Mouse (Mus musculus) hindbrain, embryonic 16.5 days (tissue): Measurements from ENCODE around the gene Ube2l3. TPM values are rescaled to one million over a fixed set of nuclear protein-coding genes. Genes with fewer than 3 reads are reported as not detected.

Experiments
- ATAC-seq: fragments of 200-750 bp; cut with Nextera tagmentation; 2 replicates; pipeline ENCODE4 v1.8.0; 2017; ENCODE audit warnings: moderate TSS enrichment, moderate library complexity
- H3K27ac ChIP-seq: fragments of 300-500 bp; sonication (generic); 2 replicates; pipeline ENCODE4 v1.5.1; 2014; ENCODE audit warnings: low read depth, mild to moderate bottlenecking, control low read depth, low read length, moderate library complexity
- H3K27me3 ChIP-seq: fragments of 300-500 bp; sonication (generic); replicated peaks from 2 replicates; pipeline ENCODE4 v1.6.1; 2014; ENCODE audit warnings: low read length; ENCODE audit not compliant: control insufficient read depth, insufficient read depth
- H3K36me3 ChIP-seq: fragments of 300-500 bp; sonication (generic); 2 replicates; pipeline ENCODE4 v1.6.1; 2014; ENCODE audit warnings: mild to moderate bottlenecking, low read length, moderate library complexity, mixed read lengths; ENCODE audit not compliant: control insufficient read depth, insufficient read depth
- H3K4me1 ChIP-seq: fragments of 300-500 bp; sonication (generic); 2 replicates; pipeline ENCODE4 v1.6.1; 2014; ENCODE audit warnings: low read depth, low read length; ENCODE audit not compliant: control insufficient read depth, insufficient read depth
- H3K4me2 ChIP-seq: fragments of 300-500 bp; sonication (generic); 2 replicates; pipeline ENCODE4 v1.6.1; 2014; ENCODE audit warnings: mild to moderate bottlenecking, low read length, control low read depth, moderate library complexity
- H3K4me3 ChIP-seq: fragments of 300-500 bp; sonication (generic); 2 replicates; pipeline ENCODE4 v1.5.1; 2014; ENCODE audit warnings: mild to moderate bottlenecking, low read length, control low read depth, moderate library complexity
- H3K9ac ChIP-seq: fragments of 300-500 bp; sonication (generic); 2 replicates; pipeline ENCODE4 v1.6.1; 2014; ENCODE audit warnings: low read depth, mild to moderate bottlenecking, control low read depth, low read length, moderate library complexity
- H3K9me3 ChIP-seq: fragments of 300-500 bp; sonication (generic); 2 replicates; pipeline ENCODE4 v1.6.1; 2014; ENCODE audit warnings: mild to moderate bottlenecking, low read length, moderate library complexity; ENCODE audit not compliant: control insufficient read depth
- WGBS: fragments of 180-500 bp; shearing (Covaris S2); extraction: QIAGEN DNeasy Blood & Tissue Kit; methylation state at CpG from one replicate; pipeline ENCODE4 v1.1.7; 2014; 5-methylcytosine and 5-hydroxymethylcytosine counted together
- polyA plus RNA-seq: library from polyadenylated mRNA; unstranded; fragments of >200 nt; fragmentation: Nextera tagmentation; extraction: Ambion mirVana; gene quantifications from 2 replicates; pipeline ENCODE4 v1.2.1, GENCODE M21; 2015

Gene Ube2l3
- 294 and 296 TPM in 2 replicates for polyA plus RNA-seq

- H3K27ac ChIP-seq, result no peak within 1 kb of the TSS; the same call in 1 of the 2 replicates
- H3K9ac ChIP-seq, result 0 out of 2 replicates have a peak within 1 kb of the TSS, but pooled peaks have one; percentile 97
- no peak for ATAC-seq
- peak within 1 kb of the TSS; percentile 89 for H3K4me2 ChIP-seq
- peak within 1 kb of the TSS; percentile 96 for H3K4me3 ChIP-seq
- peaks cover 15% of the 10 kb centered on the region for H3K4me1 ChIP-seq
- 0 out of 2 replicates have a peak, but pooled peaks cover 2% of the 10 kb centered on the region for H3K27me3 ChIP-seq
- no peaks in the 10 kb centered on the region for H3K9me3 ChIP-seq
- 90% methylated on average over 1 of the region's 1 CpGs for WGBS
- no peaks in the 10 kb centered on the region for H3K36me3 ChIP-seq
These were observed at the start of gene Ube2l3 for GRCm38 (mm10) chr16:17202549-17202948. Gene Ube2l3, minus strand, starts transcription at chr16:17202649.

- no peaks in the 10 kb centered on the region for H3K27me3 ChIP-seq
- peak; percentile 28; the same call in 1 of the 2 replicates for ATAC-seq
- H3K9me3 ChIP-seq, result no peaks in the 10 kb centered on the region
- peaks cover 3% of the 10 kb centered on the region; the same call in 1 of the 2 replicates for H3K36me3 ChIP-seq
- WGBS, result 57% methylated on average over 3 of the region's 3 CpGs
- H3K9ac ChIP-seq, result no peak overlapping the region
- peaks cover 21% of the 10 kb centered on the region for H3K4me1 ChIP-seq
- H3K4me3 ChIP-seq, result no peak overlapping the region
- H3K27ac ChIP-seq, result no peak overlapping the region
- H3K4me2 ChIP-seq, result no peak overlapping the region
These were observed 49.1 kb upstream of the Ube2l3 start for GRCm38 (mm10) chr16:17251539-17251938.

- Histone ChIP-seq H3K36me3 (no peaks in the 10 kb centered on the region), H3K9ac (no peak overlapping the region), H3K27me3 (no peaks in the 10 kb centered on the region), H3K4me2 (no peak overlapping the region), H3K4me1 (peaks cover 20% of the 10 kb centered on the region), H3K9me3 (no peaks in the 10 kb centered on the region), H3K4me3 (no peak overlapping the region), H3K27ac (no peak overlapping the region)
- no peak for ATAC-seq
- 68% methylated on average over 6 of the region's 6 CpGs for WGBS
These were observed 46.7 kb upstream of the Ube2l3 start for GRCm38 (mm10) chr16:17249135-17249534.

GRCm38 (mm10) chr16:17247727-17248126, 45.3 kb upstream of the Ube2l3 start:
- Histone ChIP-seq H3K4me2 (no peak overlapping the region), H3K4me3 (no peak overlapping the region), H3K9me3 (no peaks in the 10 kb centered on the region), H3K27me3 (no peaks in the 10 kb centered on the region), H3K27ac (no peak overlapping the region; the same call in 1 of the 2 replicates), H3K9ac (no peak overlapping the region), H3K4me1 (peaks cover 12% of the 10 kb centered on the region), H3K36me3 (no peaks in the 10 kb centered on the region)
- WGBS, result 72% methylated on average over 4 of the region's 4 CpGs
- no peak for ATAC-seq

GRCm38 (mm10) chr16:17244996-17245395, 42.5 kb upstream of the Ube2l3 start:
- no peaks in the 10 kb centered on the region; the same call in none of the 2 replicates for H3K4me1 ChIP-seq
- WGBS, result 88% methylated on average over 1 of the region's 1 CpGs
- H3K27me3 ChIP-seq, result no peaks in the 10 kb centered on the region
- no peak overlapping the region for H3K4me2 ChIP-seq
- no peak overlapping the region for H3K27ac ChIP-seq
- no peak for ATAC-seq
- H3K4me3 ChIP-seq, result no peak overlapping the region
- H3K9ac ChIP-seq, result no peak overlapping the region
- no peaks in the 10 kb centered on the region for H3K9me3 ChIP-seq
- no peaks in the 10 kb centered on the region for H3K36me3 ChIP-seq

GRCm38 (mm10) chr16:17243731-17244130, 41.3 kb upstream of the Ube2l3 start:
- Histone ChIP-seq H3K27me3 (no peaks in the 10 kb centered on the region), H3K36me3 (no peaks in the 10 kb centered on the region), H3K9me3 (no peaks in the 10 kb centered on the region), H3K27ac (no peak overlapping the region), H3K4me1 (peaks cover 4% of the 10 kb centered on the region), H3K4me3 (no peak overlapping the region), H3K4me2 (no peak overlapping the region), H3K9ac (no peak overlapping the region)
- ATAC-seq, result no peak
- WGBS, result 84% methylated on average over 1 of the region's 1 CpGs

- Histone ChIP-seq H3K4me1 (peaks cover 21% of the 10 kb centered on the region), H3K9ac (no peak overlapping the region), H3K27ac (no peak overlapping the region), H3K4me3 (no peak overlapping the region), H3K27me3 (no peaks in the 10 kb centered on the region), H3K4me2 (no peak overlapping the region), H3K9me3 (no peaks in the 10 kb centered on the region), H3K36me3 (no peaks in the 10 kb centered on the region)
- 84% methylated on average over 2 of the region's 2 CpGs for WGBS
- no peak for ATAC-seq
These were observed 37.0 kb upstream of the Ube2l3 start for GRCm38 (mm10) chr16:17239409-17239808.

GRCm38 (mm10) chr16:17237634-17238033, 35.2 kb upstream of the Ube2l3 start:
- no peak overlapping the region for H3K9ac ChIP-seq
- H3K9me3 ChIP-seq, result no peaks in the 10 kb centered on the region
- WGBS, result 92% methylated on average over 3 of the region's 3 CpGs
- H3K4me1 ChIP-seq, result peaks cover 21% of the 10 kb centered on the region
- no peaks in the 10 kb centered on the region for H3K36me3 ChIP-seq
- no peak for ATAC-seq
- no peaks in the 10 kb centered on the region for H3K27me3 ChIP-seq
- no peak overlapping the region for H3K4me2 ChIP-seq
- H3K4me3 ChIP-seq, result no peak overlapping the region
- H3K27ac ChIP-seq, result no peak overlapping the region

- Histone ChIP-seq H3K4me2 (peak overlapping the region; percentile 72), H3K27ac (no peak overlapping the region), H3K4me3 (peak overlapping the region; percentile 82), H3K36me3 (no peaks in the 10 kb centered on the region), H3K9ac (peak overlapping the region; percentile 96), H3K4me1 (peaks cover 21% of the 10 kb centered on the region), H3K9me3 (no peaks in the 10 kb centered on the region), H3K27me3 (no peaks in the 10 kb centered on the region)
- no peak for ATAC-seq
- WGBS, result 40% methylated on average over 9 of the region's 9 CpGs
These were observed 32.6 kb upstream of the Ube2l3 start for GRCm38 (mm10) chr16:17234916-17235665.
